Mouse (Mus musculus): ENCODE data around the gene Olfr1411. TPM values are rescaled to one million over a fixed set of nuclear protein-coding genes. Genes with fewer than 3 reads are reported as not detected.

The Olfr1411 gene
- not detected in 2 replicates for polyA plus RNA-seq (2021; fragmentation: Nextera tagmentation)
- long read RNA-seq, experiment 1: 0 reads
- long read RNA-seq, experiment 2: 0 reads

GRCm38 (mm10) chr1:92594111-92594510 is at the start of gene Olfr1411:
Gene Olfr1411, plus strand, starts transcription at chr1:92594411.

GRCm38 (mm10) chr1:92571022-92571421 is 23.2 kb upstream of the Olfr1411 start, which contains the start of gene Olfr1413:
Gene Olfr1413, plus strand, starts transcription at chr1:92571322.

GRCm38 (mm10) chr1:92585479-92585878 is 8.7 kb upstream of the Olfr1411 start, which contains the start of gene Olfr1412:
Gene Olfr1412, plus strand, starts transcription at chr1:92585779.

GRCm38 (mm10) chr1:92605482-92605881 is 11.3 kb downstream of the Olfr1411 start, which contains the start of gene Olfr1410:
Gene Olfr1410, plus strand, starts transcription at chr1:92605782.

GRCm38 (mm10) chr1:92617488-92617887 is 23.3 kb downstream of the Olfr1411 start, which contains the start of gene Olfr12:
Gene Olfr12, plus strand, starts transcription at chr1:92617788.

GRCm38 (mm10) chr1:92641514-92642272 is 47.5 kb downstream of the Olfr1411 start, which contains the start of gene Cops9:
Gene Cops9, minus strand, starts transcription at chr1:92641985.

Other genes with a start within 250 kb of the Olfr1411 start
- 449 and 471 TPM in 2 replicates for gene Ndufa10, start 120.6 kb upstream of the Olfr1411 start, polyA plus RNA-seq (2021; fragmentation: Nextera tagmentation)
- not detected in 2 replicates for gene Olfr1416, start 109.3 kb upstream of the Olfr1411 start, polyA plus RNA-seq (2021; fragmentation: Nextera tagmentation)
- gene Olfr1415, start 98.3 kb upstream of the Olfr1411 start, polyA plus RNA-seq (2021; fragmentation: Nextera tagmentation): not detected in 2 replicates
- not detected in 2 replicates for gene Olfr1414, start 75.8 kb upstream of the Olfr1411 start, polyA plus RNA-seq (2021; fragmentation: Nextera tagmentation)
- not detected in 2 replicates for gene Olfr1413, start 23.1 kb upstream of the Olfr1411 start, polyA plus RNA-seq (2021; fragmentation: Nextera tagmentation)
- gene Olfr1412, start 8.6 kb upstream of the Olfr1411 start, polyA plus RNA-seq (2021; fragmentation: Nextera tagmentation): not detected in 2 replicates
- gene Olfr1410, start 11.4 kb downstream of the Olfr1411 start, polyA plus RNA-seq (2021; fragmentation: Nextera tagmentation): not detected in 2 replicates
- not detected in 2 replicates for gene Olfr12, start 23.4 kb downstream of the Olfr1411 start, polyA plus RNA-seq (2021; fragmentation: Nextera tagmentation)
- gene Cops9, start 47.6 kb downstream of the Olfr1411 start, polyA plus RNA-seq (2021; fragmentation: Nextera tagmentation): 996 and 1,070 TPM in 2 replicates
- 2.0 and 3.1 TPM in 2 replicates for gene Otos, start 54.4 kb downstream of the Olfr1411 start, polyA plus RNA-seq (2021; fragmentation: Nextera tagmentation)
- gene Gpc1, start 237.2 kb downstream of the Olfr1411 start, polyA plus RNA-seq (2021; fragmentation: Nextera tagmentation): 16.3 and 17.8 TPM in 2 replicates